Mouse (Mus musculus) C2C12 (cell line): Measurements from ENCODE around the gene 2610318N02Rik. TPM values are rescaled to one million over a fixed set of nuclear protein-coding genes. Genes with fewer than 3 reads are reported as not detected.
"Not testable (repeated sequence)": the region's sequence is repeated elsewhere in the genome, so short reads cannot be mapped to it uniquely, and the experiment has no call there.

Source experiments
- H3K27me3 ChIP-seq: one replicate; pipeline ENCODE4 v1.6.1; 2011; ENCODE audit not compliant: control insufficient read depth, insufficient read depth, insufficient read length
- H3K36me3 ChIP-seq: one replicate; pipeline ENCODE4 v1.6.1; 2011; ENCODE audit not compliant: control insufficient read depth, insufficient read depth
- H3K4me3 ChIP-seq: one replicate; pipeline ENCODE4 v1.5.1; 2011; ENCODE audit warnings: mild to moderate bottlenecking, control low read depth; ENCODE audit not compliant: poor library complexity, insufficient read depth, severe bottlenecking
- H3K79me2 ChIP-seq: one replicate; pipeline ENCODE4 v1.6.1; 2011; ENCODE audit not compliant: control insufficient read depth, insufficient read depth
- H3K79me3 ChIP-seq: one replicate; pipeline ENCODE4 v1.6.1; 2011; ENCODE audit warnings: low read depth, control low read depth
- H3ac ChIP-seq: one replicate; pipeline ENCODE3; 2011; ENCODE audit warnings: low read depth; ENCODE audit not compliant: control insufficient read depth, insufficient read length
- CEBPB ChIP-seq: IDR thresholded peaks from one replicate; pipeline ENCODE4 v1.6.1; 2011; ENCODE audit warnings: low read depth, mild to moderate bottlenecking, control low read depth, moderate library complexity
- CTCF ChIP-seq: IDR thresholded peaks from one replicate; pipeline ENCODE4 v1.5.1; 2011; ENCODE audit not compliant: control insufficient read depth, insufficient read depth, insufficient read length
- FOSL1 ChIP-seq: IDR thresholded peaks from one replicate; pipeline ENCODE4 v1.8.0; 2011; ENCODE audit warnings: mild to moderate bottlenecking, low read length; ENCODE audit not compliant: poor library complexity, insufficient read depth, severe bottlenecking
- MAX ChIP-seq: IDR thresholded peaks from one replicate; pipeline ENCODE4 v1.6.1; 2011; ENCODE audit warnings: mild to moderate bottlenecking, control low read depth
- MYOD1 ChIP-seq: IDR thresholded peaks from one replicate; pipeline ENCODE4 v1.6.1; 2011; ENCODE audit warnings: low read depth; ENCODE audit not compliant: control insufficient read depth, insufficient read length
- MYOG ChIP-seq: IDR thresholded peaks from one replicate; pipeline ENCODE4 v1.6.1; 2011; ENCODE audit not compliant: control insufficient read depth, insufficient read length; ENCODE audit errors: extremely low read depth
- USF1 ChIP-seq: IDR thresholded peaks from one replicate; pipeline ENCODE4 v1.6.1; 2011; ENCODE audit warnings: low read depth, mild to moderate bottlenecking, control low read depth, moderate library complexity
- long read RNA-seq, 2 experiments: library from polyadenylated mRNA; unstranded; transcript quantifications; one replicate each; pipeline ENCODE4 v2.0.0; 2019 to 2020
- polyA plus RNA-seq: library from polyadenylated mRNA; unstranded; fragments of >200 nt; fragmentation: generic; extraction: Trizol; gene quantifications from one replicate; pipeline ENCODE4 v1.2.1, GENCODE M21; 2012; ENCODE audit warnings: missing spikeins

Gene 2610318N02Rik
- 25.4 TPM for polyA plus RNA-seq
- long read RNA-seq, experiment 1, partial matches to known transcripts = 1 of 5 reads
- long read RNA-seq, experiment 1, other reads (novel, unspliced or antisense) = 1 of 5 reads
- long read RNA-seq, experiment 2, partial matches to known transcripts = 1 of 11 reads
- long read RNA-seq, experiment 2, other reads (novel, unspliced or antisense) = 5 of 11 reads

DNA sequence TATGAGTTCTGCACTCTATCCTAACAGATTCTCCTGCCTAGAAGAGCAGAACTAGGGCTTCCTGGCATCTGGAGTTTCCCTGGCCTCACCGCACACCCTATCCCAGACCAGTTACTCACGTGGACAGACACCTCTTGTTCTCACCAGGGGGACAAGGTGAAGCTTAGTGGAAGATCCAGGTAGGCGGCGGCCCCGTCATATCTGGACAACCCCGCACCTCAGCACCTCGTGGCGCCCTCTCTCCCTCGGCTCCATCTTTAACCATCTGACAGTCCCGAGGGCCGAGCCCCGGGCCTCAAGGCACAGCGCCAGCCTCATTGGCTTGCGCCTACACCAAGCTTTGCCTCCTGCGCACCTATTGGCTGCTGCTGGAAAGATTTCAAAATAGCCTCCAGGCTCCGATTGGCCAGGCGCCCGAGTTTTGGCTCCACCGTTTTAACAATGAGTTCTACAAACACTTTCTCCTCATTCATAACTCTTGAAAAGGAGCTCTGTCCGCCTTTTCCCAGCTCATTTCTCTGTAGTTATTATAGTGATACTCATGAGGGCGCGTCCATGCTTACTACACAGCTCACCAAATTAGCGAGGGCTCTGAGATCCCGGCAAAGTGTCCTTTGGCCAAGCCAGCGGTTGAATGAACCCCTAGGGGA is at the start of gene 2610318N02Rik:
TSS of gene 2610318N02Rik (minus strand) at position 297 of the 650 bp plus-strand sequence.
- H3K4me3 ChIP-seq = peak within 1 kb of the TSS; percentile 42
- peaks cover 21% of the 10 kb centered on the region for H3K79me2 ChIP-seq
- H3K36me3 ChIP-seq = peaks cover 23% of the 10 kb centered on the region
- peaks cover 3% of the 10 kb centered on the region for H3K79me3 ChIP-seq
- no peak for TF ChIP-seq FOSL1
- no peak for TF ChIP-seq USF1
- no peak for TF ChIP-seq MYOD1
- TF ChIP-seq MAX = peak; percentile 60
- peak; percentile 48 for TF ChIP-seq CEBPB
- peak within 1 kb of the TSS; percentile 95 for H3ac ChIP-seq
- no peaks in the 10 kb centered on the region for H3K27me3 ChIP-seq

DNA sequence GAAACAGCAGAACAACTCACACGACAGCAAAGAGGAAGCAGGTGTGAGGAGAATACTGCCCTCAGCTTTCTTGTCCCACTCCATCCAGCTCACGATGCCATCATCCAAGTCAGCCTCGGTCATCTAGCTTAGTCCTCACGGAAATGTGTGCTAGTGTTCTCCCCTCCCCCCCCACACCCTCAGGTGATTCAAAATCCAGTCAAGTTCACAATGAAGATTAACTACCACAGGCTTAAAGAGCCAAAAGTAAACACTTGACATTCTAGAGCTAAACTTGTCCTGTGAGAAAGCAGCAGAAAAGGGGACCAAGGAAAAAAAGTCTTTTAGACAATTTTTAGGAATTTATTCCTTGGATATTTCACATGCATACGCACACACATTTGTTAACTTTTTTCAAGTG is 43.1 kb upstream of the 2610318N02Rik start:
- no peak overlapping the region for H3K4me3 ChIP-seq
- no peak for TF ChIP-seq FOSL1
- no peak for TF ChIP-seq MAX
- TF ChIP-seq CEBPB = no peak
- TF ChIP-seq CTCF = no peak
- no peak for TF ChIP-seq MYOD1
- no peak for TF ChIP-seq USF1
- no peak for TF ChIP-seq MYOG
- H3K27me3 ChIP-seq = no peaks in the 10 kb centered on the region
- peaks cover 73% of the 10 kb centered on the region for H3K36me3 ChIP-seq
- H3K79me2 ChIP-seq = peaks cover 100% of the 10 kb centered on the region
- H3K79me3 ChIP-seq = peaks cover 70% of the 10 kb centered on the region
- no peak overlapping the region for H3ac ChIP-seq

DNA sequence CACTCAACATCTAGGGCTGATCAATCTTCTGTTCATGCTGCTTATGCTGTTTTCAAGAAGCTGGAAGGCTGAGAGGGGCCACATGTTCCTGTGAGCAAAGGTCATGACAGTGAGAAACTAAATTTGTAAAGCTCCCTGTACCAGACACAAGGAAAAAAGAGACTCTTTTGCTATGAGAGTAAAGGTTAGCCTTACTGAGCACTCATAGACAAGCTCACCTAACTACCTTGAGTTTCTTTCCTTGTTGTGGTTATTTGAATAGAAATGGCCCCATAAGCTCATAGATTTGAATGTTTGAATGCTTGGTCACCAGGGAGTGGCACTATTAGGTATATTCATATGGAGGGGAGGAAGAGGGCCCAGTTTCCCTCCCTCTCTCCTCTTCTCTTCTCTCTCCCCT is 42.2 kb upstream of the 2610318N02Rik start:
- Histone ChIP-seq H3ac (no peak overlapping the region), H3K79me2 (peaks cover 100% of the 10 kb centered on the region), H3K27me3 (no peaks in the 10 kb centered on the region), H3K4me3 (no peak overlapping the region), H3K36me3 (peaks cover 70% of the 10 kb centered on the region), H3K79me3 (peaks cover 63% of the 10 kb centered on the region)
- TF ChIP-seq CTCF (no peak), MAX (no peak), MYOG (no peak), CEBPB (no peak), USF1 (no peak), MYOD1 (no peak), FOSL1 (no peak)

DNA sequence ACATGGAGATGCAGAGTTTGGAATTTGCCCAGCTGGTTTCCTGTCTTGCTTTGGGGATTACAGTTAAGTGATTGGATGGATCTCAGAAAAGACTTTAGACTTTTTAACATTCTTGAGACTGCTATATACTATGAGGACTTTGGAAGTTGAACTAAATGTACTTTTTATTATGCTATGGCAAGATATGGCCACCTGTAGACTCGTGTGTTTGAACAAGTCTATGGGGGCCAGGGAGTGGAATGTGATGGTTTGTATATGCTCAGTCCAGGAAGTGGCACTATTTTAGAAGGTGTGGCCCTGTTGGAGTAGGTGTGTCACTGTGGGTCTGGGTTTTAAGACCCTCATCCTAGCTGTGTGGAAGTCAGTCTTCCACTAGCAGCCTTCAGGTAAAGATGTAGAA is 40.5 kb upstream of the 2610318N02Rik start:
- not testable (repeated sequence) for H3K4me3 ChIP-seq, H3ac ChIP-seq, H3K27me3 ChIP-seq
- H3K79me2 ChIP-seq = peaks cover 99% of the 10 kb centered on the region
- peaks cover 56% of the 10 kb centered on the region for H3K79me3 ChIP-seq
- H3K36me3 ChIP-seq = peaks cover 65% of the 10 kb centered on the region

DNA sequence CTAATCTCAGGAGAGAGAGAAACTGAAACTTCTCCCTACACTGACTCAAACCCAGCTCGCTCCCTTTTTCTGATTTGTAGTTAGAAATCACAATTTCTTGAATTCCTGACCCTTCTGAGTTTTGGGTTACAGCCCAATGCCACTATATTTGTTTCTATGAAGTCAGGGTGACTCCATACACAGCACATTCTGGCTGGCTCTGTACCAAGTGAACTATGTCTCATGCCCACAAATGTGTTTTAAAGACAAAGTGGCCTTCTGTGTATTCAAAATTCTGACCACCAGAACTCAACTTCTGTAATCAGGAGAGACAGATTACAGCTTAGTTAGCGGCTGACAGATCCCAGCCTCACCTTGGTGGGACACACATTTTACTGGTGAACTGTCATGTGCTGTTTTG is 29.4 kb upstream of the 2610318N02Rik start:
- Histone ChIP-seq H3K4me3 (no peak overlapping the region), H3K79me3 (peaks cover 9% of the 10 kb centered on the region), H3K79me2 (peaks cover 27% of the 10 kb centered on the region), H3ac (no peak overlapping the region), H3K27me3 (no peaks in the 10 kb centered on the region), H3K36me3 (peaks cover 66% of the 10 kb centered on the region)
- TF ChIP-seq CTCF (no peak), MAX (no peak)

DNA sequence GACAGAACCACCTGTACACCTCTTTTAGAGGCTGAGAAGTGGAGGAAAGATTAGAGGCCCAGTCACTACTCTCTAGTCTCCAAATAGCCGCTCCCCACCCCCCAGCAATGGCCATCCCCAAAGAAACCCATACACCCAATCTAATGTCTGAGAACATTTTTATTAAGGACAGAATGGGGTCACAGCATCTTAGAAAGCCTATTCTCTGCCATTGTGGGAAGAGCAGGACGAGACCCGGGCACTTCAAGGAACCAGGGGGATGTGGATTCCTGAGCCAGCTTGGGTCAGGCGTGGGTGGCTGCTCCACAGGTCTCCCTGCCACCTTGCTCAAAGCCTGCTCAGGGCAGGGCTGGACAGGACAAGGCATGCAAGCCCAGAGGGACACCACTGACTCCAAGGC is 26.9 kb upstream of the 2610318N02Rik start:
- Histone ChIP-seq H3K36me3 (peaks cover 42% of the 10 kb centered on the region), H3K27me3 (no peaks in the 10 kb centered on the region), H3ac (no peak overlapping the region), H3K79me2 (peaks cover 7% of the 10 kb centered on the region), H3K79me3 (peaks cover 2% of the 10 kb centered on the region), H3K4me3 (no peak overlapping the region)
- TF ChIP-seq MYOD1 (no peak), CTCF (no peak), FOSL1 (no peak), USF1 (no peak), MAX (no peak), CEBPB (no peak), MYOG (no peak)
